Mouse (Mus musculus): ENCODE measurements around the gene Ntrk2. TPM values are rescaled to one million over a fixed set of nuclear protein-coding genes. Genes with fewer than 3 reads are reported as not detected.

The Ntrk2 gene
- polyA plus RNA-seq, 2 experiments = 0.04 to 0.07 TPM

DNA sequence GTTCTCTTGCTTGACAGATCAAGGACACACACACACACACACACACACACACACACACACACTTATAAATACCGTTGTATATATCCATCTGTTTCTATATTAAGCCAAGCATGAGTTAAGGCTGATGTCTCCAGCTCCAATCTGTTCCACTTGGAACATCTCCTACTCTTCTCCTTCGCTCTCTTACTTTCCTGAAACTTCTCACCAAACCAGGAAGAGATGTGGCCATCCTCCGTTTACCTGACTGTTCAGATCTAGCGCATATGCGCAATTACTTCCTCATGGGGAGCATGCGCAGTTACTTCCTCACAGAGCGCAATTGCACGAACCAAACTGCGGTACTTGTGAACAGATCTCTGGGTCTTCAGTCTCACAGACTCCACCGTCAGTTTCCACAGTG is 342.4 kb downstream of the Ntrk2 start:
- ATAC-seq (ENCODE audit: insufficient read depth) (no peak), DNase-seq (ENCODE audit: low read depth in 3 of 3, low spot score in 3 of 3) (no peak)
- 61% methylated on average over 10 of the region's 10 CpGs for WGBS (ENCODE audit: insufficient replicate concordance)
- TF ChIP-seq EP300 (IDR thresholded peaks at IDR 0.05; ENCODE audit: low read depth) (no peak), CTCF (IDR thresholded peaks at IDR 0.05; ENCODE audit: low read depth) (no peak)
- H3K4me3 ChIP-seq (ENCODE audit: insufficient read depth in 1 of 2, low read depth in 2 of 2, low read length in 2 of 2) = no peak overlapping the region
- H3K27me3 ChIP-seq (ENCODE audit: control insufficient read depth, insufficient read depth, low read length) = no peaks in the 10 kb centered on the region
- H3K4me2 ChIP-seq (ENCODE audit: low read depth) = no peak overlapping the region
- H3K9ac ChIP-seq (replicated peaks) = no peak overlapping the region
- H3K27ac ChIP-seq = no peak overlapping the region
- H3K4me1 ChIP-seq (replicated peaks; ENCODE audit: control insufficient read depth in 2 of 2, insufficient read depth in 2 of 2, low read length in 1 of 2) = no peaks in the 10 kb centered on the region
- no peaks in the 10 kb centered on the region for H3K36me3 ChIP-seq (replicated peaks; ENCODE audit: control insufficient read depth, insufficient read depth, low read depth)
- no peaks in the 10 kb centered on the region for H3K9me3 ChIP-seq (ENCODE audit: control insufficient read depth, low read length)

DNA sequence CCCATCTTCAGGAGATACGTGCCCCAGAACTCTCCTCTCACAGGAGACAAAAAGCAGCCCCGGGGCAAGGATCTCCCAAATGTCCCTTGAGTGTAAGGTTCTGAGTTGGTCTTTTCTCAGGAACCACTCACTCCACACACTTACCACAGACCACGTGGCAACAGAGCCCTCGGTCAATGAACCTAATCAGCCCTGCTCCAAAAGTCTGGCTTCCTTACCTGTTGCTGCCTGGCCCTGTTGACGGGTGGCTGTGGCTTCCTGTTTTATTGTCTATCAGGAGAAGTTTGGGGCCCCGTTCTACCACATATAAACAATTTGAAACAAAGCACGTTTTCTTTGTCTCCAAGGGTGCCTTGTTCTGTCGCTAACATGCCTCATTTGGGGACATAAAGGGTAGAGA is 357.6 kb downstream of the Ntrk2 start:
- ATAC-seq (ENCODE audit: insufficient read depth) = no peak
- WGBS (ENCODE audit: insufficient replicate concordance) = 27% methylated on average over 8 of the region's 8 CpGs
- no peak for DNase-seq (ENCODE audit: low read depth in 3 of 3, low spot score in 3 of 3)

DNA sequence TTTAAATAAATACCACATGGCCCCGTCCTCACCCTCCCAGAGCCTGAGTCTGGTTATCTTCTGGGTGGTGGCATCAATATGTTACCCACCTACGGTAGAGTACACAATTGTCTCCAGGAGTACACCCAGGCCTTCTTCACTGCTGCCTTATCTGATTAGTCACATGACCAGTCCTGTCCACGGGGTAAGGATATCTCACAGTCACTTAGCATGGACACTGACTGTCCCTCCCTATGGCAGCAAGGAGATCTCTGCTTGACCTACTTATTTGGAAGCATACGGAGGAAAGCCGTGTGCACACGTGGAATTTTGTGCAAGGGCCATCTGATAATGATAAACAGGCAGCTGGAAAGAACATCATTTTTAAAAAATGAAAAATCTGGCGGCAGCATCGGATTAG is 367.5 kb downstream of the Ntrk2 start:
- DNase-seq (ENCODE audit: low read depth in 3 of 3, low spot score in 3 of 3) = no peak
- Histone ChIP-seq H3K9ac (replicated peaks) (no peak overlapping the region), H3K9me3 (ENCODE audit: control insufficient read depth, low read length) (no peaks in the 10 kb centered on the region), H3K27ac (no peak overlapping the region), H3K4me3 (ENCODE audit: insufficient read depth in 1 of 2, low read depth in 2 of 2, low read length in 2 of 2) (no peak overlapping the region), H3K4me1 (replicated peaks; ENCODE audit: control insufficient read depth in 2 of 2, insufficient read depth in 2 of 2, low read length in 1 of 2) (no peaks in the 10 kb centered on the region), H3K27me3 (ENCODE audit: control insufficient read depth, insufficient read depth, low read length) (no peaks in the 10 kb centered on the region), H3K4me2 (ENCODE audit: low read depth) (no peak overlapping the region), H3K36me3 (replicated peaks; ENCODE audit: control insufficient read depth, insufficient read depth, low read depth) (no peaks in the 10 kb centered on the region)
- no peak for ATAC-seq (ENCODE audit: insufficient read depth)
- WGBS (ENCODE audit: insufficient replicate concordance) = 49% methylated on average over 8 of the region's 8 CpGs
- no peak for TF ChIP-seq CTCF (IDR thresholded peaks at IDR 0.05; ENCODE audit: low read depth)
- no peak for TF ChIP-seq EP300 (IDR thresholded peaks at IDR 0.05; ENCODE audit: low read depth)

More for the DNA sequence above, 357.6 kb downstream of the Ntrk2 start:
- H3K27ac ChIP-seq = no peak overlapping the region
- no peaks in the 10 kb centered on the region for H3K36me3 ChIP-seq (replicated peaks; ENCODE audit: control insufficient read depth, insufficient read depth, low read depth)
- no peaks in the 10 kb centered on the region for H3K4me1 ChIP-seq (replicated peaks; ENCODE audit: control insufficient read depth in 2 of 2, insufficient read depth in 2 of 2, low read length in 1 of 2)
- no peak overlapping the region for H3K9ac ChIP-seq (replicated peaks)
- no peak overlapping the region for H3K4me2 ChIP-seq (ENCODE audit: low read depth)
- H3K4me3 ChIP-seq (ENCODE audit: insufficient read depth in 1 of 2, low read depth in 2 of 2, low read length in 2 of 2) = no peak overlapping the region
- no peaks in the 10 kb centered on the region for H3K27me3 ChIP-seq (ENCODE audit: control insufficient read depth, insufficient read depth, low read length)
- no peaks in the 10 kb centered on the region for H3K9me3 ChIP-seq (ENCODE audit: control insufficient read depth, low read length)
- TF ChIP-seq EP300 (IDR thresholded peaks at IDR 0.05; ENCODE audit: low read depth) = no peak
- no peak for TF ChIP-seq CTCF (IDR thresholded peaks at IDR 0.05; ENCODE audit: low read depth)

DNA sequence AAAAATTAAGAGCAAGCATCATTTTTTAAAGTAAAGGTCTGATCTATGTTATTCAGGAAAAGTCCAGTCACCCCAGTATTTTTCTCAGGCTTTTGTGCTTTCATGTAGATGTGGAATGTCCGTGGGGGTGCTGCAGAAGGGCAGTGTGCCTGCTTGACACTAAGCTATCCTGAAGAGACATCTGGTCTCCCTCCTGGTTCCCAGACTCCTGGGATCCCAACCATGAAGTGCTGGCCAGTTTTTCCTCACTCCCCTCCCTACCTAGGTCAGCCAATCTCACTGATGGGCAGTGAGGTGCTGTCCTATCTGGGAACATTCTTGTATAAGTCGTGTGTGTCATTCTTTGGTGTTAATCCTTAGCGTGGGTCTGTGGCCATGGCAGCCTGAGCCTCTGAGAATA is 369.7 kb downstream of the Ntrk2 start:
- WGBS (ENCODE audit: insufficient replicate concordance) = 62% methylated on average over 3 of the region's 3 CpGs
- no peak for DNase-seq (ENCODE audit: low read depth in 3 of 3, low spot score in 3 of 3)

DNA sequence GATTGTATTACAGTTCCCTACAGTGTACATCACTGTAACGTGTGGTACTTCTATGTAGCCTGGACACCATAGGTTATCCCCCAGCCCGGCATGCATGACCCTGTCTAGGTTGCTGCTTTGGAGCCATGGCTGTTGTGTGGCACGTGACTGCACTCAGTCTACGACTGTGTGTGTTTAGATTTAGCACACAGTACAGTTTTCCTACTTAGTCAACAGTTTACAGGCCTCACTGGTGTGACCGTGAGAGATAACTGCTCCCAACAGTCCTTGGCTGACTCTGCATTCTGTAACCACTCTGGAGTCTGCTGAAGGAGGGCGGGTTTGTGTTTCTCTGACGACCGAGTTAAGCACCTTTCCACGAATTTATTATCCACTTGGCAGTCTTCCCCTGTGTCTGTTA is 370.1 kb downstream of the Ntrk2 start:
- H3K4me3 ChIP-seq (ENCODE audit: insufficient read depth in 1 of 2, low read depth in 2 of 2, low read length in 2 of 2) = no peak overlapping the region
- no peaks in the 10 kb centered on the region for H3K4me1 ChIP-seq (replicated peaks; ENCODE audit: control insufficient read depth in 2 of 2, insufficient read depth in 2 of 2, low read length in 1 of 2)
- ATAC-seq (ENCODE audit: insufficient read depth) = no peak
- TF ChIP-seq EP300 (IDR thresholded peaks at IDR 0.05; ENCODE audit: low read depth) = peak; percentile 27; the same call in 1 of the 2 replicates
- TF ChIP-seq CTCF (IDR thresholded peaks at IDR 0.05; ENCODE audit: low read depth) = no peak
- H3K9ac ChIP-seq (replicated peaks) = no peak overlapping the region
- H3K9me3 ChIP-seq (ENCODE audit: control insufficient read depth, low read length) = no peaks in the 10 kb centered on the region
- no peak overlapping the region for H3K27ac ChIP-seq
- no peaks in the 10 kb centered on the region for H3K27me3 ChIP-seq (ENCODE audit: control insufficient read depth, insufficient read depth, low read length)
- no peak for DNase-seq (ENCODE audit: low read depth in 3 of 3, low spot score in 3 of 3)
- WGBS (ENCODE audit: insufficient replicate concordance) = 50% methylated on average over 9 of the region's 9 CpGs
- H3K36me3 ChIP-seq (replicated peaks; ENCODE audit: control insufficient read depth, insufficient read depth, low read depth) = no peaks in the 10 kb centered on the region
- H3K4me2 ChIP-seq (ENCODE audit: low read depth) = no peak overlapping the region

More for the DNA sequence above, 369.7 kb downstream of the Ntrk2 start:
- Histone ChIP-seq H3K27me3 (ENCODE audit: control insufficient read depth, insufficient read depth, low read length) (no peaks in the 10 kb centered on the region), H3K4me2 (ENCODE audit: low read depth) (no peak overlapping the region), H3K9ac (replicated peaks) (no peak overlapping the region), H3K4me1 (replicated peaks; ENCODE audit: control insufficient read depth in 2 of 2, insufficient read depth in 2 of 2, low read length in 1 of 2) (no peaks in the 10 kb centered on the region), H3K4me3 (ENCODE audit: insufficient read depth in 1 of 2, low read depth in 2 of 2, low read length in 2 of 2) (no peak overlapping the region), H3K36me3 (replicated peaks; ENCODE audit: control insufficient read depth, insufficient read depth, low read depth) (no peaks in the 10 kb centered on the region), H3K9me3 (ENCODE audit: control insufficient read depth, low read length) (no peaks in the 10 kb centered on the region), H3K27ac (no peak overlapping the region)
- TF ChIP-seq EP300 (IDR thresholded peaks at IDR 0.05; ENCODE audit: low read depth) (no peak), CTCF (IDR thresholded peaks at IDR 0.05; ENCODE audit: low read depth) (no peak)
- no peak for ATAC-seq (ENCODE audit: insufficient read depth)
